Mouse (Mus musculus) embryonic facial prominence, embryonic 12.5 days (tissue): Measurements from ENCODE around the gene Ankrd33b. TPM values are rescaled to one million over a fixed set of nuclear protein-coding genes. Genes with fewer than 3 reads are reported as not detected.

Experiments used
- ATAC-seq: fragments of 200-750 bp; cut with Nextera tagmentation; 2 replicates; pipeline ENCODE4 v1.8.0; 2017; ENCODE audit not compliant: insufficient number of reproducible peaks, insufficient read depth, low FRiP score, low TSS enrichment
- H3K27ac ChIP-seq: fragments of 300-500 bp; sonication (generic); 2 replicates; pipeline ENCODE4 v1.5.1; 2016; ENCODE audit warnings: mild to moderate bottlenecking
- H3K27me3 ChIP-seq: fragments of 300-500 bp; sonication (generic); 2 replicates; pipeline ENCODE4 v1.6.1; 2016; ENCODE audit warnings: mild to moderate bottlenecking, moderate library complexity
- H3K36me3 ChIP-seq: fragments of 300-500 bp; sonication (generic); 2 replicates; pipeline ENCODE4 v1.6.1; 2016; ENCODE audit warnings: mild to moderate bottlenecking
- H3K4me1 ChIP-seq: fragments of 300-500 bp; sonication (generic); 2 replicates; pipeline ENCODE4 v1.6.1; 2016
- H3K4me2 ChIP-seq: fragments of 300-500 bp; sonication (generic); replicated peaks from 2 replicates; pipeline ENCODE4 v1.6.1; 2016; ENCODE audit warnings: mild to moderate bottlenecking, moderate library complexity
- H3K4me3 ChIP-seq: fragments of 300-500 bp; sonication (generic); 2 replicates; pipeline ENCODE4 v1.5.1; 2016; ENCODE audit warnings: mild to moderate bottlenecking
- H3K9ac ChIP-seq: fragments of 300-500 bp; sonication (generic); 2 replicates; pipeline ENCODE4 v1.6.1; 2016; ENCODE audit warnings: mild to moderate bottlenecking, moderate library complexity
- H3K9me3 ChIP-seq: fragments of 300-500 bp; sonication (generic); 2 replicates; pipeline ENCODE4 v1.6.1; 2016; ENCODE audit warnings: mild to moderate bottlenecking, moderate library complexity
- WGBS: fragments of 180-500 bp; shearing (Covaris S2); methylation state at CpG from one replicate; pipeline ENCODE4 v1.1.7; 2016; 5-methylcytosine and 5-hydroxymethylcytosine counted together
- polyA plus RNA-seq: library from polyadenylated mRNA; unstranded; fragments of >200 nt; fragmentation: Nextera tagmentation; extraction: Ambion mirVana; gene quantifications from 2 replicates; pipeline ENCODE4 v1.2.1, GENCODE M21; 2016

The Ankrd33b gene
- 0.55 and 0.74 TPM in 2 replicates for polyA plus RNA-seq

GRCm38 (mm10) chr15:31367481-31368200, at the start of gene Ankrd33b:
TSS of gene Ankrd33b (minus strand) at chr15:31367726.
- ATAC-seq = peak; percentile 22; the same call in 1 of the 2 replicates
- peak within 1 kb of the TSS; percentile 54 for H3K4me3 ChIP-seq
- WGBS = under 1% methylated on average over 49 of the region's 49 CpGs
- no peaks in the 10 kb centered on the region for H3K36me3 ChIP-seq
- H3K27ac ChIP-seq = no peak within 1 kb of the TSS
- H3K27me3 ChIP-seq = peaks cover 70% of the 10 kb centered on the region
- H3K4me1 ChIP-seq = peaks cover 32% of the 10 kb centered on the region
- peak within 1 kb of the TSS; percentile 52 for H3K9ac ChIP-seq
- peak within 1 kb of the TSS; percentile 96 for H3K4me2 ChIP-seq
- no peaks in the 10 kb centered on the region for H3K9me3 ChIP-seq

GRCm38 (mm10) chr15:31415181-31415580, 47.7 kb upstream of the Ankrd33b start:
- no peaks in the 10 kb centered on the region for H3K36me3 ChIP-seq
- 55% methylated on average over 4 of the region's 4 CpGs for WGBS
- H3K27me3 ChIP-seq = no peaks in the 10 kb centered on the region
- no peak overlapping the region for H3K9ac ChIP-seq
- H3K4me2 ChIP-seq = no peak overlapping the region
- no peak overlapping the region for H3K27ac ChIP-seq
- H3K9me3 ChIP-seq = no peaks in the 10 kb centered on the region
- no peak for ATAC-seq
- H3K4me3 ChIP-seq = no peak overlapping the region
- no peaks in the 10 kb centered on the region for H3K4me1 ChIP-seq

DNA sequence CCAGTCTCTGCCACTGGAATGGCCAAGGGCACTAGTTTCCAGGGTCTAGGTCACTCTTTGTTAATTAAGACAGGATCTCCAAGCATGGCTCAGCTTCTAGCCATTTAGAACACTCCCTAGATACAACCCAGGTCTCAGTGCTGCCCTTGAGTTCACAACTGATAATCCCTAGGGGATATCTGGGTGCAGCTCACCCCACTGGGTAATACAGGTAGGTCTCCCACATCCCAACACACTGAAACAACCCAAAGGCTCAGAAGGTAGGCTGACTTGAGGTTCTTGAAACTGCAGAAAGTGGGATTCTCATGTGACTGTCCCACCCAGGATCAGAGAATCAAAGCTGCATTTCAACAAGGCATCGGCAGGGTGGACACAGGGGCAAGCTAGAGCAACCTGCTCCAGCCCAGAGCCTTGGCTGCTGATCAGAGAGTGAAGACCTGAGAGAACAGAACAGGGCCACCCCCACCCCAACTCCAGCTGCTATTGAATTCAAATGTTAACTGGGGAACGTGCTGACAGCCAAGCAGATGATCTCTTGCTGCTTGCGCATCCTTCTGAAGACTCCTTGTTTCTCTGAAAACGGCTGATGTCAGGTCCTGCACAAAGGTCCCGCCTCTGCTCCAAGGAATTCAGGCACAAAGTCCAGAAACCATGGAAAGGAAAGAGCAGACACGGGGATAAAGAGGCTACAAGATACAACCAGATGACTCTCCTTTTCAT, 46.8 kb upstream of the Ankrd33b start:
- Histone ChIP-seq H3K9me3 (no peaks in the 10 kb centered on the region), H3K27ac (no peak overlapping the region), H3K9ac (no peak overlapping the region), H3K27me3 (no peaks in the 10 kb centered on the region), H3K4me1 (no peaks in the 10 kb centered on the region), H3K36me3 (no peaks in the 10 kb centered on the region), H3K4me2 (no peak overlapping the region), H3K4me3 (no peak overlapping the region)
- WGBS = 57% methylated on average over 6 of the region's 6 CpGs
- no peak for ATAC-seq

DNA sequence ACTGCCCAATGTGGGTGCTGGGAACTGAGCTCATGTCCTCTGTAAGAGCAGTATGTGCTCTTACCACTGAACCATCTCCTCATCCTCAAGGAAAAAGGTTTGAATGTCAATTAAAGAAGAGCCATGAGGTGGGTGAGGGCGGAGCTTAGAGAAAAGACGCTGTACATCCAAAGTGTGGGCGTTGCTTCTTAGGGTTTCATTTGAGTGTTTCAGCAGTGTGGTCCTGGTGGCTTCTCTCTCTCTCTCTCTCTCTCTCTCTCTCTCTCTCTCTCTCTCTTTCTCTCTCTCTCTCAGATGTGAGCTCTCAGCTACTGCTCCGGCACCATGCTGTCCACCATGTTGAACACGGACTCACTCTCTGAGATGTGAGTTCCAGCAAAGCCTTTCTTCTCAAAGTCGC, 46.1 kb upstream of the Ankrd33b start:
- Histone ChIP-seq H3K27me3 (no peaks in the 10 kb centered on the region), H3K36me3 (no peaks in the 10 kb centered on the region), H3K27ac (no peak overlapping the region), H3K4me3 (no peak overlapping the region), H3K4me1 (no peaks in the 10 kb centered on the region), H3K4me2 (no peak overlapping the region), H3K9me3 (no peaks in the 10 kb centered on the region), H3K9ac (no peak overlapping the region)
- no peak for ATAC-seq
- 86% methylated on average over 6 of the region's 6 CpGs for WGBS

- Histone ChIP-seq H3K9me3 (no peaks in the 10 kb centered on the region), H3K4me1 (no peaks in the 10 kb centered on the region), H3K4me2 (no peak overlapping the region), H3K9ac (no peak overlapping the region), H3K4me3 (no peak overlapping the region), H3K27ac (no peak overlapping the region), H3K27me3 (no peaks in the 10 kb centered on the region), H3K36me3 (no peaks in the 10 kb centered on the region)
- 45% methylated on average over 3 of the region's 3 CpGs for WGBS
- ATAC-seq = no peak
Measured at GRCm38 (mm10) chr15:31412933-31413332, 45.4 kb upstream of the Ankrd33b start.

DNA sequence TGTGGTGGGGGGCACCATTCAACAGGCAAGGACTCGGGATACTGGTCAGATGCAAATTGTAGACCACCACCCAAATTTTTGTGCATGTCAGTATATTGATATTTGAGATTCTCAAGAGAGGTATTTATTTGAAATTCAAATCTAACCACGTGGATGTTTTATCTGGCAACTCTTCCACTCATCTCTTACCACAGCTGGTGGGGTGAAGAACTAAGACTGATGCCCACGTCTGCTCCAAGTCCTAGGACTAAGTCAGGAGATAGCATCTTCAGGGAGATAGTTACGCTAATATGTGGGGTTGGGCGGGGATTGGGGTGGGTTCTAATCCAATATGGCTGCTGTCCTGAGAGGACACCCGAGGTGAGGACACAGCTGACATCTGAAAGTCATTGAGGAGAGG, 44.9 kb upstream of the Ankrd33b start:
- no peak overlapping the region for H3K27ac ChIP-seq
- 77% methylated on average over 6 of the region's 6 CpGs for WGBS
- H3K4me1 ChIP-seq = no peaks in the 10 kb centered on the region
- no peaks in the 10 kb centered on the region for H3K9me3 ChIP-seq
- no peak overlapping the region for H3K4me3 ChIP-seq
- no peaks in the 10 kb centered on the region for H3K27me3 ChIP-seq
- ATAC-seq = no peak
- no peak overlapping the region for H3K4me2 ChIP-seq
- H3K9ac ChIP-seq = no peak overlapping the region
- no peaks in the 10 kb centered on the region for H3K36me3 ChIP-seq

- no peaks in the 10 kb centered on the region for H3K9me3 ChIP-seq
- WGBS = 81% methylated on average over 4 of the region's 4 CpGs
- no peak for ATAC-seq
Measured at GRCm38 (mm10) chr15:31407490-31407889, 40.0 kb upstream of the Ankrd33b start.

DNA sequence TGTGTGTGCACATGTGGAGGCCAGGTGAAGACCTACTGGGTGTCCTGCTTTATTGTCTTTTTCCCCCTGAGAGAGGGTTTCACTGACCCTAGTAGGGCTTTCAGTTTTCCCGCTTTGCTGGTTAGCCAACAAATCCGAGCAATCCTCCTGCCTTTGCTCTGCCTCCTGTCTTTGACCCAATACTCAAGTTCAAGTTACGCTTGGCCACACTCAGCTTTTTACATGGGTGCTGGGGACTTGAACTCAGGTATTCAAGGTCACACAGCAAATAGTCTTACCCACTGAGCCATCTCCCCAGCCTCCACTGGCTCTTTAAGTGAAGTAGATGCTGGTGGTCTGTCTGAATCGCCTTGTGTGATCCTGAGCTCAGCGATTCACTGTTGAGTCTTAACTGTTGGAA, 39.4 kb upstream of the Ankrd33b start:
- no peak for ATAC-seq
- Histone ChIP-seq H3K4me2 (no peak overlapping the region), H3K9me3 (no peaks in the 10 kb centered on the region), H3K4me3 (no peak overlapping the region), H3K27ac (no peak overlapping the region), H3K27me3 (no peaks in the 10 kb centered on the region), H3K36me3 (no peaks in the 10 kb centered on the region), H3K9ac (no peak overlapping the region), H3K4me1 (no peaks in the 10 kb centered on the region)
- 78% methylated on average over 5 of the region's 5 CpGs for WGBS

More at GRCm38 (mm10) chr15:31407490-31407889, 40.0 kb upstream of the Ankrd33b start:
- no peaks in the 10 kb centered on the region for H3K36me3 ChIP-seq
- no peak overlapping the region for H3K4me3 ChIP-seq
- H3K4me2 ChIP-seq = no peak overlapping the region
- H3K27me3 ChIP-seq = no peaks in the 10 kb centered on the region
- H3K9ac ChIP-seq = no peak overlapping the region
- H3K27ac ChIP-seq = no peak overlapping the region
- H3K4me1 ChIP-seq = no peaks in the 10 kb centered on the region

DNA sequence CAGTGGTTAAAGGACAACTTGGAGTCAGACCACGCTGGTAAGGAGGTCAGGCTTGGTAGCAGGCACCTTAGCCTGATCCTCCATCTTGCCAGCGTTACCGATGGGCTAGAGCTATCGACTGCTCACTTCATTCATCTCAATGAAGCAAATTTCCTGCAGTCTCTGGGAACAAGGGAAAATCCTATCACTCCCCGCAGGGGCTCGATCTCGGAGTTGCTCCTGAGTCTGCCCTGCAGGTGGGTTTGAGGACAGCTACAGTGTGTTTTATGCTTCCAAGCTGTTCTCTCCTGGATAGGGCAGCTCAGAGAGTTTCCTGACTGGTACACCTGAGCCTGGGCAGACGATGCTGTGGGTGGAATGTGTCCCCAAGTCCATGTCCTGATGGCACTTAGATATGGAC, 36.8 kb upstream of the Ankrd33b start:
- Histone ChIP-seq H3K4me1 (no peaks in the 10 kb centered on the region), H3K9me3 (no peaks in the 10 kb centered on the region), H3K9ac (no peak overlapping the region), H3K4me3 (no peak overlapping the region), H3K36me3 (no peaks in the 10 kb centered on the region), H3K27me3 (no peaks in the 10 kb centered on the region), H3K4me2 (no peak overlapping the region), H3K27ac (no peak overlapping the region)
- no peak for ATAC-seq
- 84% methylated on average over 8 of the region's 8 CpGs for WGBS

DNA sequence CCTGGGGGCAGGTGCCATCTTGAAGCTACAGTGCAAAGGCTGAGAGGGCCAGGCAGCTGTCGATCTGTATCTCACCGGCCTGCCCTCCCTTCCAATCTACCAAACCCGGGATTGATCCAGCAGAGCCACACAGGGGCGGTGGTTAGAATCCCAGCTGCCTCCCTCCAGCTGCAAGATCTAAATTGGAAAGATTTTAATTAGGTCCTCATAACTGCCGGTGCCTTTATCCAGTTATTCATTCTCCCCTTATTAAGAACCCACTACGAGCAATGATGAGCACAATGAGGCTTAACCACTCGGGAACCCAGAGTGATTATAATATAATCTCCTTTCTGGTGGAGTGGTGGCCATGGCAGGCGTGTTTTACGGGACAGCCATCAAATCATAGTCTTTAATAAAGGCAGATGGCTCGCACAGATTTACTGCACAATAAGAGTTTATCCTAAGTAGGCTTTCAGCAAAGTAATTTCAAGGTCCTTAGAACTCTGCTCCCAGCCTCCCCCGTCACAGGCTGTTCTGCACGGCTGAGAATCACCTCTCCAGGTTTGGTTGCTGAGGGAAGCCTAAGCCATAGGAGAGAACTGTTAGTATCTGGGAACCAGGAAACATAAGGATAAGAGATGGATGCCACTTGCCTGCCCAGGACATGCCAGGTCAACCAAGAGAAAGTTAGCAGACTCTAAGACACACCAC, 34.8 kb upstream of the Ankrd33b start:
- no peak for ATAC-seq
- Histone ChIP-seq H3K4me2 (no peak overlapping the region), H3K36me3 (no peaks in the 10 kb centered on the region), H3K9ac (no peak overlapping the region), H3K9me3 (no peaks in the 10 kb centered on the region), H3K4me1 (no peaks in the 10 kb centered on the region), H3K4me3 (no peak overlapping the region), H3K27me3 (no peaks in the 10 kb centered on the region), H3K27ac (no peak overlapping the region)
- WGBS = 79% methylated on average over 12 of the region's 12 CpGs

DNA sequence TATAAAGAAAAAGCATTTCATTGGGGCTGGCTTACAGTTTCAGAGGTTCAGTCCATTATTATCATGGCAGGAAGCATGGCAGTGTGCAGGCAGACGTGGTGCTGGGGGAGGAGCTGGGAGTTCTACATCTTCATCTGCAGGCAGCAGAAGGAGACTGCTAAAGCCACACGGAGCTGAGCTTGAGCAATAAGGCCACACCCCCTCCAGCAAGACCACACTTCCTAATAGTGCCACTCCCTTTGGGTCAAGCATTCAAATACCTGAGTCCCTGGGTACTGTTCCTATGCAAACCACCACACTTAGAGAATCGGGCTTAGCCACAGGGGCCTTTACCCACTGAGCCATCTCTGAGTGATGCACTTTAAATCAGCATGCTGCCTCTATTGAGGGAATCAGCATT, 33.4 kb upstream of the Ankrd33b start:
- H3K4me1 ChIP-seq = no peaks in the 10 kb centered on the region
- no peak overlapping the region for H3K4me2 ChIP-seq
- H3K27ac ChIP-seq = no peak overlapping the region
- H3K9me3 ChIP-seq = no peaks in the 10 kb centered on the region
- H3K36me3 ChIP-seq = no peaks in the 10 kb centered on the region
- 35% methylated on average over 3 of the region's 3 CpGs for WGBS
- no peak overlapping the region for H3K4me3 ChIP-seq
- no peak overlapping the region for H3K9ac ChIP-seq
- ATAC-seq = no peak
- H3K27me3 ChIP-seq = no peaks in the 10 kb centered on the region

DNA sequence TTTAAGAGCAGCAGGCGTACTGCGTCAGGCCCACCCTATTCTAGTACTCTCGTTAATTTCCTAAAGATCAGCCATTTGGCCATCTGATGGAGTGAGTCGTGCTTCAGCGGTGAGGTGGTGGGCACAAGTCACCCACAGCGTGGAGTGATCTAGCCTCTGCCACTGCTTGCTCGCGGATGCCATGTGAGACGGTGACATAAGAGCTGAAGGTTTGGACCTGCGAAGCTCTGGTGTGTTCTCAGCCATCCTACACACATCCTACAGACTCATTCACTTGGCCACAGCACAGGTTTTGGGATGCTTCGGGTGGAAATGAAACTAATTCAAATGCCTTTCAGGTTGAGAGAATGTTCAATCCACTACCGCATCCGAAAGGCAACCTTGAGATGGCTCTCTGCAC, 31.2 kb upstream of the Ankrd33b start:
- no peak overlapping the region for H3K27ac ChIP-seq
- no peaks in the 10 kb centered on the region for H3K27me3 ChIP-seq
- no peak for ATAC-seq
- H3K4me1 ChIP-seq = no peaks in the 10 kb centered on the region
- 93% methylated on average over 13 of the region's 13 CpGs for WGBS
- H3K9ac ChIP-seq = no peak overlapping the region
- no peaks in the 10 kb centered on the region for H3K9me3 ChIP-seq
- no peaks in the 10 kb centered on the region for H3K36me3 ChIP-seq
- no peak overlapping the region for H3K4me2 ChIP-seq
- H3K4me3 ChIP-seq = no peak overlapping the region
